Mouse (Mus musculus) brain, embryonic 14.5 days (tissue): ENCODE measurements around the gene Kcnk1.

Experiments used
- CTCF ChIP-seq: fragments of 200-500 bp; IDR thresholded peaks from 2 replicates; pipeline ENCODE4 v1.5.1; 2012; ENCODE audit warnings: inconsistent platforms, mild to moderate bottlenecking, moderate library complexity, borderline replicate concordance; ENCODE audit not compliant: insufficient read depth, insufficient read length; ENCODE audit errors: extremely low read depth
- POLR2A ChIP-seq: fragments of 200-500 bp; IDR thresholded peaks from 2 replicates; pipeline ENCODE4 v1.6.1; 2012; ENCODE audit warnings: mild to moderate bottlenecking, inconsistent platforms, borderline replicate concordance; ENCODE audit not compliant: poor library complexity, insufficient read depth, insufficient read length, severe bottlenecking; ENCODE audit errors: extremely low read depth

DNA sequence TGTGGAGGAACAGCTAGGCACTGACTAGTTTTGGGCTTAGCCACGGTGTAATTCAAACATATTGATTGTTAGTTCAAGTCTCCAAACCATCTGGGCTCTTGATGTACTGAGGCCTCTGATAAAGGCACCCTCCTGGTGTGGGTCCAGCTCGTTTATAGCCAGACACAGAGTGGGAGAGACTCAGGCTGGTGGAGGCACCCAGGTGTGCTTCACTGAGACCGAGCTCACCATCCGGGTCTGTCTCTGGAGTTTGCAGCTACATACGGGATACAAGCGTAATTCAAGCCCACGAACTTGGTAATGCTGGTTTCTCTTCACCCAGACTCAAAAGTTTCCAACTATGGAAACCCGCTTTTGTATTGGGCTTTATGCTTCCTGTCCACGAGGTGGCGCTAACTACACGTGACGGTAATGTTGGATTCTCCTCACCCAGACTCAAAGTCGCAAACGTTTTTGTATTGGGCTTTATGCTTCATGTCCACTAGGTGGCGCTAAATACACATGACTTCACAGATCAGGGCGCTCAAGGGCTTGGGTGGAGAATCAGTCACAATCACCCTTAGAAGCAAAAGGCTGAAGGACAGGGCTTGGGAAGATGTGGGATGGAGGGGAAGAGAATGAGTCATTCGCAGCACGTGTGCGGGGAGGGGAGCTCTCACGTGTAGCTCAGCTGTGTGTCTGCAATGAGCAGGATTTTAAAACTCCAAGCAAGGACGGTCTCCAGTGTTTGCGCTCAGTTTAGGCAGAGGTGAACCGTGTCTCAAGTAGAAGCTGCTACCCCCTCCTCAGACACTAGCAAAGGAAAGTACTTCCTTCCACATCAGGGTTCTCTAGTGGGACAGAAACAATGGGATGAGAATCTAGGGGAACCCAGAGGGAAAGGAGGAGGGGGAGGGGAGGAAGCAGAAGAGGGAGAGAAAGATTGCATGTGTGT lies 44.7 kb upstream of the Kcnk1 start:
- peak; percentile 93; the same call in 1 of the 2 replicates for TF ChIP-seq CTCF
- TF ChIP-seq POLR2A = no peak
